Mouse (Mus musculus): ENCODE measurements around the gene Syf2.

DNA sequence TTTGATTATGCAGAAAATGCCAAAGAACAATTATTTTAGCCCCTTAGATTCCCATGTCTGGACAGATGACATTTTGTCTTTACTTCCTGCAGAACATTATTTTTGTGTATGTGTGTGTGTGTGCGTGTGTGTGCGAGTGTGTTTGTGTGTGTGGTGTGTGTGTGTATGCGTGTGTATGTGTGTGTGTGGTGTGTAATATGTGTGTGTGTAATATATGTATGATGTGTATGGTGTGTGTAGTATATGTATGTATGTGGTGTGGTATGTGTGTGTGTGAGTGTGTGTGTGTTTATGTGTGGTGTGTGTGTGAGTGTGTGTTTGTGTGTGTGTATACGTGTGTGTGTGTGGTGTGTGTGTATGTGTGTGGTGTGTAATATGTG, 45.2 kb downstream of the Syf2 start:
- TF ChIP-seq CTCF (IDR thresholded peaks at IDR 0.05; ENCODE audit: control insufficient read depth, insufficient read depth, low read length), result no peak
- no peak for TF ChIP-seq POLR2A (IDR thresholded peaks at IDR 0.05; ENCODE audit: borderline replicate concordance, control insufficient read depth, low read depth, low read length)

Data from bone marrow, adult 2 months (tissue).